Mouse (Mus musculus) Patski (cell line): ENCODE measurements around the gene Hoxb4. TPM values are rescaled to one million over a fixed set of nuclear protein-coding genes. Genes with fewer than 3 reads are reported as not detected.

Source experiments
- ATAC-seq: fragments of 100-300 bp; one replicate; pipeline ENCODE4 v1.8.0; 2021
- CTCF ChIA-PET: fragments of 350-600 bp; sonication (Branson Sonifier 250); formaldehyde crosslinking; loops from one replicate; lab custom pipeline; 2022; ENCODE audit warnings: inconsistent platforms; lab: Charles Lee
- POLR2A ChIA-PET: fragments of 350-600 bp; sonication (Branson Sonifier 250); formaldehyde crosslinking; loops from one replicate; lab custom pipeline; 2022; ENCODE audit warnings: antibody characterized with exemption, inconsistent platforms; lab: Charles Lee
- DNase-seq: peaks from one replicate; pipeline ENCODE4 v3.0.0-alpha.2; 2011; ENCODE audit warnings: low read depth, low spot score
- H3K27me3 ChIP-seq: fragments of 371-371 bp; one replicate; pipeline ENCODE4 v1.5.1; 2021
- CTCF ChIP-seq: fragments of 100-300 bp; IDR thresholded peaks from one replicate; pipeline ENCODE4 v1.5.1; 2021
- in situ Hi-C: fragments of 300-500 bp; cut with MboI; formaldehyde crosslinking; loops from 3 replicates; pipeline ENCODE4 v1.11.1; 2018; ENCODE audit warnings: low pct_unique_long_range_greater_than_20kb, mixed read lengths
- polyA plus RNA-seq: library from polyadenylated mRNA; unstranded; gene quantifications from one replicate; pipeline ENCODE4 v1.2.3, GENCODE M21; 2021

Hoxb4 gene
- polyA plus RNA-seq, 1 experiment from 2014 or later: 12.2 TPM

GRCm38 (mm10) chr11:96344061-96344877, 26.2 kb downstream of the Hoxb4 start:
- ChIA-PET POLR2A (interaction anchor here (0.6 to 2.8 kb wide), 16 partner anchors 10 to 210 kb away, joined by 3 to 16 read pairs (median 4); partner anchors contain the start of genes Hoxb5 and Hoxb8), CTCF (interaction anchor here (0.8 to 0.9 kb wide), 3 partner anchors 36 to 518 kb away, joined by 3 to 4 read pairs (median 3); no protein-coding TSS in a partner anchor)
- no peaks in the 10 kb centered on the region for H3K27me3 ChIP-seq
- TF ChIP-seq CTCF: no peak
- peak; percentile 24 for ATAC-seq
- in situ Hi-C loops: no loop called here
- DNase-seq: no peak

DNA sequence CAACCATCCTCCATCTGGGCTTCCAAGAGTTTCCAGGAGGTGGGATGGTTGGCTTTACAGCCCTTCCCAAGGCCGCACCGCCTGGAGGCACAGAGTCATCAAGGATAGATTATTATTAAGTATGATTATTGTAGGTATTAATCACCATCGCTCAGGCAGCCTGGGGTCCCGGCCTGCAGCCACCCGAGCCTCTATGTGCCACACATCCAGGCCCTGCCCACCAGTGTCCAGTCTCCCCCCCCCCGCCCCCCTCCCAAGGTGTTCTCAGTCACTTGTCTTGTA, 26.8 kb downstream of the Hoxb4 start:
- no peak for ATAC-seq
- no peak for TF ChIP-seq CTCF

DNA sequence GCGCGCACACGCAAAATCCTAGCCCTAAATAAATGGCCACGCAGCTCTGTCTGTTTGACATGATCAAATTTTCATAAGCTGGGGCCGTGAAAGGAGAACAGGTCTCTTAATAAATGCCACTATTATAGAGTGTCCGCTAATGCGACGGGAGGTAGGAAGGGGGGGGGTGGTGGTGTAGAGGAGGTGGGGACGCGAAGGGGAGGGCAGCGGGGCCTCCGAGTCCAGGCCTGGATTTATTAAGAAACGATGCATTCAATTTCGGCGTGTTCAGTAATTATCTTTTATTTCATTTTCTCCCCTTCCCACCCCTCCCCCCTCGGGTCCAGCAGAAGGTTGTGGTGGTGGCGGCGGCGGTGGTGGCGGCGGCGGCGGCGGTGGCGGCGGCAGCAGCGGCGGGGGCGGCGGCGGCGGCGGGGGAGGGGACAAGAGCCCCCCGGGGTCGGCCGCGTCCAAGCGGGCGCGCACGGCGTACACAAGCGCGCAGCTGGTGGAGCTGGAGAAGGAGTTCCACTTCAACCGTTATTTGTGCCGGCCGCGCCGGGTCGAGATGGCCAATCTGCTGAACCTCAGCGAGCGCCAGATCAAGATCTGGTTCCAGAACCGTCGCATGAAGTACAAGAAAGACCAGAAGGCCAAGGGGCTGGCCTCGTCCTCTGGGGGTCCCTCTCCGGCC, 27.3 kb downstream of the Hoxb4 start:
- DNase-seq (no peak), ATAC-seq (no peak)
- ChIA-PET POLR2A (interaction anchor here (0.6 to 2.8 kb wide), 12 partner anchors 9 to 82 kb away, joined by 3 to 16 read pairs (median 6); partner anchors contain the start of genes Hoxb5 and Hoxb8), CTCF (interaction anchor here (0.8 kb wide), 1 partner anchor 37 kb away, joined by 3 read pairs; no protein-coding TSS in a partner anchor)
- TF ChIP-seq CTCF: no peak
- in situ Hi-C loops: no loop called here
- no peaks in the 10 kb centered on the region for H3K27me3 ChIP-seq

More for the DNA sequence above, 26.8 kb downstream of the Hoxb4 start:
- in situ Hi-C loops: no loop called here
- DNase-seq: no peak
- ChIA-PET CTCF (interaction anchor here (0.8 to 0.9 kb wide), 3 partner anchors 37 to 517 kb away, joined by 3 to 4 read pairs (median 3); no protein-coding TSS in a partner anchor), POLR2A (interaction anchor here (0.7 to 2.8 kb wide), 15 partner anchors 10 to 209 kb away, joined by 3 to 16 read pairs (median 4); partner anchors contain the start of genes Hoxb5 and Hoxb8)
- H3K27me3 ChIP-seq: no peaks in the 10 kb centered on the region

DNA sequence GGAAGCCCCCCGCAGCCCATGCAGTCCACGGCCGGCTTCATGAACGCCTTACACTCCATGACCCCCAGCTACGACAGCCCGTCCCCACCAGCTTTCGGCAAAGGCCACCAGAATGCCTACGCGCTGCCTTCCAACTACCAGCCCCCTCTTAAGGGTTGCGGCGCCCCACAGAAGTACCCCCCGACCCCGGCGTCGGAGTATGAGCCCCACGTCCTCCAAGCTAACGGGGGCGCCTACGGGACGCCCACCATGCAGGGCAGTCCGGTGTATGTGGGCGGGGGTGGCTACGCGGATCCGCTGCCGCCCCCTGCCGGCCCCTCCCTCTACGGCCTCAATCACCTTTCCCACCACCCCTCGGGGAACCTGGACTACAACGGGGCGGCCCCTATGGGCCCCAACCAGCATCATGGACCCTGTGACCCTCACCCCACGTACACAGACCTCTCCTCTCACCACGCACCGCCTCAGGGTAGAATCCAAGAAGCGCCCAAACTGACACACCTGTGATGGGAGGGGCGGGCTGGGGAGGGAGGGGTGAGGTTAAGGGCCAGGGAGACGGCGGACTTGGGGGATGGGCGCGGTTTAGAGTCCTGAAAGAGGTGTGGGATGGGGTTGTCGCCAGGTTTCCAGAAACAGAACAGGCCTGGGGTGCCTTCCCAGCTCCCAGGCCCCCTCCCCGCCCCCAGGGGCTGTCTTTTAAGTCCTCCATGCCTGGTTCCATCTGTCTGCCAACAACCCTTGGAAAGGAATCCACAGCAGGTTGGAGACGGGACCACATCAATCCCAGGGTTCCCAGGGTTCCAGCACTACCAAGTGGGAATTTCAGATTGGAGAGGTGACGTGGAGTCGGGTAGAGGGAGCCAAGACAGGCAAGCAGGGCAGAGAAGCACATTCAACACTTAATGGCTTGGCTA, 28.1 kb downstream of the Hoxb4 start:
- in situ Hi-C loops: no loop called here
- no peaks in the 10 kb centered on the region for H3K27me3 ChIP-seq
- ATAC-seq (no peak), DNase-seq (no peak)
- TF ChIP-seq CTCF: no peak
- POLR2A ChIA-PET: interaction anchor here (0.5 to 2.8 kb wide), 12 partner anchors 8 to 206 kb away, joined by 3 to 16 read pairs (median 6); partner anchors contain the start of genes Hoxb3 and Hoxb5
- CTCF ChIA-PET: interaction anchor here (1.2 to 1.5 kb wide), 2 partner anchors 36 to 275 kb away, joined by 3 to 4 read pairs; no protein-coding TSS in a partner anchor

DNA sequence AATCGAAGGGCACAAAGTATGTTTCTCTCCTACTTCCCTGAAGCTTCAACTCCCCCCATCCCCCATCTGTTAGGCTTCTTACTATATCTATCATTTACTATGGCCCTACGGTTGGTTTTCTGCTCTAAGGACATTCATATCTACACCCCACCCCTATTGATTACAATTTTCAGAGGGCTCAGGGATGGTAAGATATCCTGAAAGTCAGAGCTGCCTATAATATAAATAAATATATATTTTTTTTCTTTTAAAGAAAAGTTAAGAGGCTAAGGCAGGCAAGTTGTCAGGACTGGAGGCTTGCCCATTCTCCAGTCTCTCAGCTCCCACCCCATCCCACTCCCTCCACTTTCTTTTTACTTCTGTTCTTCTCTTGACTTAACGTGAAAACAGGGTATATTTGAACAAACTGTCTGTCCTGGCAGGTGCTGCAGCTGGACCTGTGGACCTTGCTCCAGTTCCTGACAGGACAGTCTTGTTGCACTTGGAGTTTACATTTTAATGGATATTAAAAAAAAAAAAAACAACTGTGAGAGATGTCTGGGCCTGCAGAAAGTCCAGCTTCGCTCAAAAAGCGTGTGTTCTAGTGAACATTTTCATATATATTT, 29.0 kb downstream of the Hoxb4 start:
- no peak for ATAC-seq
- no peak for DNase-seq
- in situ Hi-C loops: no loop called here
- no peak for TF ChIP-seq CTCF
- ChIA-PET POLR2A (interaction anchor here (0.7 to 2.8 kb wide), 13 partner anchors 8 to 205 kb away, joined by 3 to 16 read pairs (median 5); partner anchors contain the start of genes Hoxb3 and Hoxb5), CTCF (interaction anchor here (0.8 to 1.8 kb wide), 5 partner anchors 15 to 274 kb away, joined by 3 to 4 read pairs (median 4); no protein-coding TSS in a partner anchor)
- no peaks in the 10 kb centered on the region for H3K27me3 ChIP-seq

DNA sequence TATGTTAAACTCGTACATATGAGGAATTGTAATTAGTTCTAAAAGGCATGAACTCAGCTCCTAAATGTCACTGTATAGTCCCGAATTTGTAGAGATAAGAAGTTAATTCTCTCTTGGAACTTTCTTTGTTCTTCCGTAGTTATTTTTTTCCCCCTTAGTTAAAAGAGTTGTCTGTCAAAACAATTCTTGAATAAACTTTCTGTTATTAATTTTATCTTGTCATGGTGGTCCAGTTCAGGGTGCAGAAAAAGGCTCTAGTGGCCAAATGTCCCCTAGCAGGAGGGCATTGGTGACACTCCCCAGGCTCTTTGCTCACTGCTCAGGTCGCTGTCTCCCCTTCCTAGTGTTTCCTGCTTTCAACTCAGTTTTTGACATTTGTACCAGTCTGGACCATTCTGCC, 29.6 kb downstream of the Hoxb4 start:
- POLR2A ChIA-PET: interaction anchor here (0.9 to 2.4 kb wide), 12 partner anchors 9 to 196 kb away, joined by 3 to 10 read pairs (median 5); partner anchors contain the start of genes Hoxb3 and Hoxb5
- no peaks in the 10 kb centered on the region for H3K27me3 ChIP-seq
- no peak for TF ChIP-seq CTCF
- in situ Hi-C loops: no loop called here
- CTCF ChIA-PET: interaction anchor here (0.8 to 2.4 kb wide), 7 partner anchors 16 to 273 kb away, joined by 3 to 12 read pairs (median 4); partner anchors contain the start of gene Hoxb5
- DNase-seq: no peak
- ATAC-seq: no peak

DNA sequence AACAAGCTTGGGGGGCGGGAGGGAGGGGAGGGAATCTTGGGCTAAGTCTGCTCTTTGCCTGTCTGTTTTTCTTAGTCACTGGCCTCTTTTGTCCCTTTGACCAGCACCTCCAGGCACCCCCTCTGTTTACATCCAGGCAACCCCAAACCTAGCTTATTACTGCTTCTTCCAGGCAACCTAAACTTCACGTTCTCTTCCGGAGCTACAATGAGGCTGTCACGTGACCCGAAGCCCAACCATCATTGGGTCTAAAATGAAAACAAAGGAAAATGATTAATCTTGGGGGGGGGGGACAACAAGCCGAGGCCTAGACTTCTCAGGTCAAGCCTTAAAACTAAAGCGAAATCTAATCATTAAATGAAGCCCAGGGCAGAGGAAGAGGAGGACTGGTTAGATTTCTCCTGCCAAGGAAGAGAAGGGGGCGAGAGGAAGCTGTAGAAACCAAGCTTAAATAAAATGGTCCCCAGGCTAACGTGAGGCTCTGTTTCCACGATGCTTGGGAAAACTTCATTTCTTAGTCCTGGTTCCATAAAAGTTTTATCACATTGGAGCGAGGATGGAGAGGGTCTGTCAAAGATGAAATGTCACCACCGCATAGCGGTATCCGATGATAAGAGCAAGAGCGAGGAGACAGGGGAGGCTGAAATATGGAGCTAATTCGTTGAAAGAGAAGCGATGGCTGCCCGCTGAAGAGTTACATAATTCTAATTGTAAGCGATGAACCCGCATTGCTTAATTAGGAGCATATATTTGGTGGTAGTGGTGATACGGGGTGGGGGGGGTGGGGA, 30.3 kb downstream of the Hoxb4 start:
- ATAC-seq (no peak), DNase-seq (no peak)
- POLR2A ChIA-PET: interaction anchor here (0.5 to 7.8 kb wide), 14 partner anchors 7 to 195 kb away, joined by 3 to 51 read pairs (median 6); partner anchors contain the start of genes Hoxb3 and Hoxb5
- no peak for TF ChIP-seq CTCF
- H3K27me3 ChIP-seq: no peaks in the 10 kb centered on the region
- in situ Hi-C loops: no loop called here
- CTCF ChIA-PET: interaction anchor here (1.0 to 2.4 kb wide), 5 partner anchors 16 to 391 kb away, joined by 3 to 12 read pairs (median 4); partner anchors contain the start of gene Hoxb5

- ChIA-PET CTCF (interaction anchor here (1.4 to 2.4 kb wide), 4 partner anchors 17 to 391 kb away, joined by 4 to 12 read pairs (median 4); partner anchors contain the start of gene Hoxb5), POLR2A (interaction anchor here (0.5 to 7.8 kb wide), 10 partner anchors 8 to 194 kb away, joined by 3 to 51 read pairs (median 6); partner anchors contain the start of gene Hoxb5)
- H3K27me3 ChIP-seq: no peaks in the 10 kb centered on the region
- no peak for TF ChIP-seq CTCF
- ATAC-seq (no peak), DNase-seq (no peak)
- in situ Hi-C loops: no loop called here
Observed at GRCm38 (mm10) chr11:96348988-96349387, 30.9 kb downstream of the Hoxb4 start.
